Mouse (Mus musculus): ENCODE measurements around the gene Cmya5.

- TF ChIP-seq POLR2A (IDR thresholded peaks at IDR 0.05; ENCODE audit: extremely low read depth, insufficient read depth, low read length) (no peak), CTCF (IDR thresholded peaks at IDR 0.05; ENCODE audit: low read depth, low read length) (no peak)
These were observed 8.3 kb downstream of the Cmya5 start for GRCm38 (mm10) chr13:93136251-93136650.

Measured in liver, adult 2 months (tissue).